Mouse (Mus musculus) left cerebral cortex, postnatal 10 days (tissue): Measurements from ENCODE around the gene Ywhag. TPM values are rescaled to one million over a fixed set of nuclear protein-coding genes. Genes with fewer than 3 reads are reported as not detected.

Experiments used
- DNase-seq, 2 experiments: peaks; one replicate each; pipeline ENCODE4 v3.0.0; 2021 to 2022; ENCODE audit warnings: low spot score in 2 of 2, mixed read lengths in 1 of 2; ENCODE audit errors: extremely low spot score in 1 of 2
- intact Hi-C: fragments of 180-260 bp; cut with DNase I; formaldehyde crosslinking; loops from one replicate; pipeline ENCODE4 v1.15.1; 2025
- total RNA-seq, 2 experiments: library from RNA; stranded (reverse); gene quantifications; 2 replicates each; pipeline ENCODE4 v1.2.3; 2021

Gene Ywhag
- 1,000 to 10,000 TPM; 1,621 to 1,667 TPM for total RNA-seq

GRCm38 (mm10) chr5:135934481-135935175, at the start of gene Ywhag:
Gene Ywhag, minus strand, starts transcription at chr5:135934616.
- DNase-seq = peak; percentile 94 to 98
- intact Hi-C loops = no loop called here

GRCm38 (mm10) chr5:135982398-135982797, 48.0 kb upstream of the Ywhag start:
- intact Hi-C loops = loop anchor here (5.0 kb wide), 1 partner anchor 80 kb away; no protein-coding TSS in a partner anchor
- peak in 1 of 2 experiments; percentile 47 for DNase-seq

- no peak for DNase-seq
- intact Hi-C loops = loop anchor here (5.0 kb wide), 1 partner anchor 82 kb away; no protein-coding TSS in a partner anchor
These were observed 45.5 kb upstream of the Ywhag start, which contains the start of gene Zp3 for GRCm38 (mm10) chr5:135979904-135980303. Gene Zp3, plus strand, starts transcription at chr5:135980099.

- no peak for DNase-seq
- intact Hi-C loops = no loop called here
These were observed 45.0 kb upstream of the Ywhag start for GRCm38 (mm10) chr5:135979381-135979780.

- intact Hi-C loops = no loop called here
- no peak for DNase-seq
These were observed 41.7 kb upstream of the Ywhag start for GRCm38 (mm10) chr5:135975893-135976668.

- intact Hi-C loops = no loop called here
- DNase-seq = no peak
These were observed 39.9 kb upstream of the Ywhag start, which contains the start of gene Ssc4d for GRCm38 (mm10) chr5:135974365-135974764. Gene Ssc4d, minus strand, starts transcription at chr5:135974531.

- no peak for DNase-seq
- intact Hi-C loops = no loop called here
These were observed 37.5 kb upstream of the Ywhag start for GRCm38 (mm10) chr5:135971876-135972275.

- intact Hi-C loops = no loop called here
- DNase-seq = no peak
These were observed 35.8 kb upstream of the Ywhag start for GRCm38 (mm10) chr5:135970247-135970646.

GRCm38 (mm10) chr5:135968781-135969180, 34.4 kb upstream of the Ywhag start:
- no peak for DNase-seq
- intact Hi-C loops = no loop called here

- intact Hi-C loops = no loop called here
- DNase-seq = no peak
These were observed 32.5 kb upstream of the Ywhag start for GRCm38 (mm10) chr5:135966866-135967265.

GRCm38 (mm10) chr5:135965501-135965930, 31.1 kb upstream of the Ywhag start:
- DNase-seq = peak in 1 of 2 experiments; percentile 61
- intact Hi-C loops = no loop called here

- intact Hi-C loops = no loop called here
- DNase-seq = no peak
These were observed 28.8 kb upstream of the Ywhag start for GRCm38 (mm10) chr5:135963280-135963627.

GRCm38 (mm10) chr5:135962492-135963279, 28.3 kb upstream of the Ywhag start:
- DNase-seq = peak; percentile 97 to 99
- intact Hi-C loops = no loop called here

- intact Hi-C loops = no loop called here
- no peak for DNase-seq
These were observed 27.7 kb upstream of the Ywhag start for GRCm38 (mm10) chr5:135962125-135962491.

- no peak for DNase-seq
- intact Hi-C loops = no loop called here
These were observed 26.7 kb upstream of the Ywhag start for GRCm38 (mm10) chr5:135960909-135961635.

GRCm38 (mm10) chr5:135959911-135960310, 25.5 kb upstream of the Ywhag start:
- no peak for DNase-seq
- intact Hi-C loops = no loop called here

GRCm38 (mm10) chr5:135958367-135958766, 24.0 kb upstream of the Ywhag start:
- intact Hi-C loops = no loop called here

GRCm38 (mm10) chr5:135957207-135957974, 23.0 kb upstream of the Ywhag start:
- intact Hi-C loops = no loop called here
- DNase-seq = peak; percentile 95 to 96

More at GRCm38 (mm10) chr5:135958367-135958766, 24.0 kb upstream of the Ywhag start:
- DNase-seq = no peak
